Mouse (Mus musculus): ENCODE data around the gene Ube2h. TPM values are rescaled to one million over a fixed set of nuclear protein-coding genes. Genes with fewer than 3 reads are reported as not detected.

The Ube2h gene
- polyA plus RNA-seq, 1 experiment from 2014 or later, result 44.4 TPM

DNA sequence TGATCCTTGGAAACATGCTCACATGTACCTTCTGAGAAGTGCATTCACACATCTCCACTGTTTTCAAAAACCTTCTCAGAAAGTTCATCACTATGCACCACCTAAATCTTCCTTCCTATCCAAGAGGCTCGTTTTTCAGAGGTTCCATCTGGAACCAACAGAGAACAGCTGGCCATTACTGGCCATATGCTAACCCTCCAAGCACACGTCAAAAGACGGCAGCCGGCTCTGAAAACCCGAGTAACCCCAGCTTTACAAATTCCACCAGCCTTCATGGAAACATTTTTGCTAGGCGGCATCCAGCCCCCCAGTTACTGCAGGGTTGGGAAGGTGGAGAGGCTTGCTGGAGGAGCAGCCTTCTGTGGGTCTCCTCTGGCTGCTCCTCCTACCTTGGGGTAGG is 122.3 kb downstream of the Ube2h start:
- Histone ChIP-seq H3K36me3 (no peaks in the 10 kb centered on the region), H3K4me1 (peaks cover 22% of the 10 kb centered on the region), H3K9me3 (no peaks in the 10 kb centered on the region), H3K27ac (no peak overlapping the region), H3K27me3 (peaks cover 48% of the 10 kb centered on the region), H3K4me3 (no peak overlapping the region), H3K4me2 (no peak overlapping the region), H3K9ac (no peak overlapping the region)
- 40% methylated on average over 6 of the region's 6 CpGs for WGBS
- no peak for ATAC-seq (ENCODE audit: insufficient number of reproducible peaks, insufficient read depth, low FRiP score, low TSS enrichment, low read depth)

DNA sequence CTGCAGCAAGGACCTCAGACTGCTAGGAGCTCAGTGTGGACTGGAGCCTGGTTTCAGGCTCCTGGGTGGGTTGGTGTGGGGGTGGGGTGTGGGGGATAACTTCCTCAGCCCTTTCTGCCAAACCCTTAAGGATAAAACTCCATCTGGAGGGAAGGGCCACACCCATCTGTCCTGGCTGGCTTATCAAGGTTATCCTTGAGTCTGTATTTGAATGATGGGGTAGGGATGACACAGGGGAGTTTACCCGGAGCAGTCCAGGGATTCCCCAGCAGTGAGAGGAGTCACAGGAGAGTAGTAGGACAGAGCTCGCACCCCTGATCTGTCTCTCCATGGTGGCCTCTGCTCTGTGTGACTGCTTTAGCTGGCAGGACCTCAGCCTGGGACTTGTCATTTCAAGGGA is 124.0 kb downstream of the Ube2h start:
- ATAC-seq (ENCODE audit: insufficient number of reproducible peaks, insufficient read depth, low FRiP score, low TSS enrichment, low read depth), result no peak
- H3K9ac ChIP-seq, result no peak overlapping the region
- 20% methylated on average over 2 of the region's 2 CpGs for WGBS
- H3K9me3 ChIP-seq, result no peaks in the 10 kb centered on the region
- H3K4me3 ChIP-seq, result no peak overlapping the region
- peaks cover 65% of the 10 kb centered on the region for H3K27me3 ChIP-seq
- H3K36me3 ChIP-seq, result no peaks in the 10 kb centered on the region
- no peak overlapping the region for H3K4me2 ChIP-seq
- no peak overlapping the region for H3K27ac ChIP-seq
- H3K4me1 ChIP-seq, result peaks cover 37% of the 10 kb centered on the region

DNA sequence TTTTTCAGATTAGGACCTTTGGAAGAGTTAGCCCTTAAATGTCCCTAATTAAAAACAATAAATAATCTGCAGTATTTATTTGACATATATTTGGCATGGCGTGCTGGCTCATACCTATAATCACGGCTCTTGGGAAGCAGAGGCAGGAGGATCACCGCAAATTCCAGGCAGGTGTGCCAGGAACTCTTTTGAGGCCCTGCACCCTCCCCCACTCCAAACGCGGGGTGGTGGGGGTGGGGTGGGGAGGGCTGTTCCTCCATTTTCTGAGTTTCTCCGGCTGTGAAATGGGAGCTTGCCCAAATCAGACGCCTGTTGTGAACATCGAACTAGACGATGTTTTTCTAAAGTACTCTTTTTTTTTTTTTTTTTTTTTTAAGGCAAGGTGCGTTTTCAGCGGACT is 125.3 kb downstream of the Ube2h start:
- Histone ChIP-seq H3K9me3 (no peaks in the 10 kb centered on the region), H3K4me1 (peaks cover 49% of the 10 kb centered on the region), H3K27me3 (peaks cover 78% of the 10 kb centered on the region), H3K36me3 (no peaks in the 10 kb centered on the region), H3K4me2 (no peak overlapping the region), H3K27ac (no peak overlapping the region), H3K4me3 (no peak overlapping the region), H3K9ac (no peak overlapping the region)
- ATAC-seq (ENCODE audit: insufficient number of reproducible peaks, insufficient read depth, low FRiP score, low TSS enrichment, low read depth), result no peak
- WGBS, result 23% methylated on average over 11 of the region's 11 CpGs

DNA sequence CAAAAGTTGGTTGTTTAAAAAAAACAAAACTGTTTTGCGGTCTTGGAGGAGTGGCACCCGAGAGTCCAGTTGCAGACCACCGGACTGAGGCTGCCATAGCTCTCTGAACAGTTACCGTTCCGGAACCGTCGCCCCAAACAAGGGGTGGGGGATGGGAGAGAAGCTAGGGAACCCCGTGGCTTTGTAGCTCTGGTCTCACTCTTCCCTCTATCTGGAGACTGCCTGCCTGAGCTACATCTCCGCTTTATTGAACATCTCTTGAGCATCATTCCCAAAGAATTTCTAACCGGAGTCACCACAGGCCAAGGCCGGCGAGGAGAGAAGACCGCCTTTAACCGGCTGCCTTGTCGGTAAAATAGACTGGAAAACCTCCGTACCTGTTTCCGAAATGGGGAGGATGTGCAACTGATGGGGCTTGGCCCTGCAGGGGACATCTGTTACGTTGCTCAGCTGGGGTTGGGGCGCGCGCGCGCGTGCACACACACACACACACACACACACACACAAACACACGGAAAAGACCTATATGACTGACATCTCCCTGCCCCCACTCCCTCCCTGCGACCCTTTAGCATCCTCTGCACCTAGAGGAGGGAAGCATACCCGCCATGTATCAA is 126.2 kb downstream of the Ube2h start:
- Histone ChIP-seq H3K36me3 (no peaks in the 10 kb centered on the region), H3K9ac (no peak overlapping the region), H3K4me2 (peak overlapping the region; percentile 36), H3K27ac (no peak overlapping the region), H3K27me3 (peaks cover 87% of the 10 kb centered on the region), H3K9me3 (no peaks in the 10 kb centered on the region), H3K4me3 (peak overlapping the region; percentile 10; the same call in 1 of the 2 replicates), H3K4me1 (peaks cover 58% of the 10 kb centered on the region)
- ATAC-seq (ENCODE audit: insufficient number of reproducible peaks, insufficient read depth, low FRiP score, low TSS enrichment, low read depth), result no peak
- 2% methylated on average over 27 of the region's 27 CpGs for WGBS

DNA sequence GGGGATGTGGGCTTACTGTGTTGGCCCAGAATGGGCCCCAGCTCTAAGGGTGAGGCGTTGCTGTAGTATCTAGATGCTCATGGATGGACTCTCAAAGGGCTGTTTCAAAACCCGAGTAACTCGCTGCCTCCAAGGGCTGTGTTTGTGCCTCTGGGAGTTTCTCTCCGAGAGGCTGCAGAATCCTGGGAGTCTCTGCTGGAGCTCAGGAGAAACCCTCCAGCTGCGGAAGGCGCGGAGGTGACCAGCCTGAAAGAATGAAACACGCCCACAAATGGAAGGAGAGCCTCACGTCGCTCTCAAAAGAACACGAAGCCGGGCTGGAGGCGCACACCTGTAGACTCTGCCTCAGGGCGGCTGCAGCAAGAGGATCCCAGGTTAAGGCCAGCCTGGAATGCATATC is 127.0 kb downstream of the Ube2h start:
- no peak overlapping the region for H3K9ac ChIP-seq
- H3K9me3 ChIP-seq, result no peaks in the 10 kb centered on the region
- 2% methylated on average over 14 of the region's 14 CpGs for WGBS
- H3K27ac ChIP-seq, result no peak overlapping the region
- peaks cover 67% of the 10 kb centered on the region for H3K4me1 ChIP-seq
- H3K36me3 ChIP-seq, result no peaks in the 10 kb centered on the region
- no peak for ATAC-seq (ENCODE audit: insufficient number of reproducible peaks, insufficient read depth, low FRiP score, low TSS enrichment, low read depth)
- H3K4me3 ChIP-seq, result no peak overlapping the region
- peaks cover 95% of the 10 kb centered on the region for H3K27me3 ChIP-seq
- 0 out of 2 replicates have a peak overlapping the region, but pooled peaks have one; percentile 7 for H3K4me2 ChIP-seq

DNA sequence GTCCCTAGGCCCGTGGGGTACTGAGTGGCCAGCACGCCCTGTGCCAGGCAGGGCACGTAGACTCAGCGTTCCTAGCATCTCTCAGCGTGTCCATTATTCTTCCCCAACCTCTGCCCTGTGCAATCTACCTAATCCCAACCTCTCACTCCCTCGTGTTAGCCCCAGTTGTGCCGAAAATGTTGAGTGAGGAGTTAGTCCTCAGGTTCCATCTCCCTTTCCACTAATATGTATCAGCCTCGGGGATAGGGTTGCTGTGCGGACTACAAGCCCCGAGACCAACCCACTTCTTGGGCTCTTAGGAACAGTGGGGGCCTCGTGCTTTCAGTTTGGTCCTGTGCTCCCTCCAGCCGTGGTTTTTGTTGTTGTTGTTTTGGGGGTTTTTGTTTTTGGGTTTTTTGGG is 127.8 kb downstream of the Ube2h start:
- H3K27me3 ChIP-seq, result peaks cover 98% of the 10 kb centered on the region
- no peaks in the 10 kb centered on the region for H3K36me3 ChIP-seq
- H3K4me2 ChIP-seq, result peak overlapping the region; percentile 65
- 0 out of 2 replicates have a peak overlapping the region, but pooled peaks have one; percentile 49 for H3K4me3 ChIP-seq
- H3K9me3 ChIP-seq, result no peaks in the 10 kb centered on the region
- no peak for ATAC-seq (ENCODE audit: insufficient number of reproducible peaks, insufficient read depth, low FRiP score, low TSS enrichment, low read depth)
- no peak overlapping the region for H3K27ac ChIP-seq
- peaks cover 74% of the 10 kb centered on the region for H3K4me1 ChIP-seq
- H3K9ac ChIP-seq, result no peak overlapping the region
- WGBS, result 6% methylated on average over 12 of the region's 12 CpGs

DNA sequence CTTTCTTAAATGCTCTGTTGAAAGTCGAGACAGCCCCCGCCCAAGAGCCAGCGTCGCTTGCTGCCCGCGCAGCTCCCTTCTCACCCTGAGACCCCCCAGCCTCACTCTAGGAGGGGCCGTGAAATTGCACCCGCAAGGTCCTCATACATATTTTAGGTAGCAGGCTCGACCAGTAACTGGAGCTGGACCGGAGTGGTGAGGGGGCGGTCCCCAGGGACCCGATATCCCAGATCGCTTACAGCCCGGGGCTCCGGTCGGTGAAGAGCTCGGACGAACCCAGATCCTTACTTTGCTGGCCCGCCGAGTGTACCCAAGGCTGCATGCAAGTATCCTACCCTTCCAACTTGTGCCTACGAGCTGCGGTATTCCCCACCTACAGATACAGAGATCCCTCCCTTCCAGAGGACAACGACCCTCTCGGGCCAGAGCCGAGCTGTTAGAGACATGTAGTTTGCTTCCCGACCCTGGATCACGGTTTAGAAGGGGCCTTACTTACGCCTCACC is 128.4 kb downstream of the Ube2h start:
- Histone ChIP-seq H3K27ac (peak overlapping the region; percentile 82; the same call in 1 of the 2 replicates), H3K36me3 (no peaks in the 10 kb centered on the region), H3K9me3 (no peaks in the 10 kb centered on the region), H3K9ac (no peak overlapping the region), H3K4me1 (peaks cover 79% of the 10 kb centered on the region), H3K27me3 (peaks cover 98% of the 10 kb centered on the region), H3K4me2 (peak overlapping the region; percentile 65), H3K4me3 (peak overlapping the region; percentile 49)
- WGBS, result 1% methylated on average over 28 of the region's 28 CpGs
- ATAC-seq (ENCODE audit: insufficient number of reproducible peaks, insufficient read depth, low FRiP score, low TSS enrichment, low read depth), result no peak

DNA sequence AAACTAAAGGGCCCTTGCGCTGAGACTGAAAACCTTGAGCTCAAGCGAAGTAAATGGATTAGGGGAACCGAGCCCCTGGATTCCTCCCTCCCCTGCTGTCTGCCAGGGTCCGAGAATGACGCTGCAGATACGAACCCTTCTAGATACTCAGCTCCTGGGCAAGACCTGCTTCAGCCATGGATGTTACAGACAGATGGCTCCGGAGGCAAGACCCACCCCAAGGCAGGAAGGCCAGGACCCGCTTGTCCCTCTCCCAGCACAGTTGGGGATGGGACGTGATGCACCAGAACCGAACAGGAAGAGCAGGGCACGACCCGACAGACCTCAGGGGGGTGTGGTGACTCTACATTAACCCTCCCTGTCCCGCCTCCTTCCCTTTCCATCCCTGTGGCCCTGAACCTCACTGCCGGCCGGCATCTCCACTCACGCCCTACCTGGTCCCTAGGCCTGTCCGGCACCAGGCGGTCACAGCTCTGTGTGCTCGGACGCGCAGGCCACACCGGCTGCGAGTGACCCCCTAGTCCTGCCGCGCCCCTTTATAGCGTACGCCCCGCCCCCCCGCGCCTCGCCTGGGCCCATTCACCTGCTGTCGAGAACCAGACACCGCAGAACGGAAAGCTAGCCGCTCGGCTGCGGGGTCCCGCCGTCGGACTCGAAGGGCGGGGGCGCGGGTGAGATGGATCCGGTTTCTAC is 129.0 kb downstream of the Ube2h start:
- peaks cover 79% of the 10 kb centered on the region for H3K4me1 ChIP-seq

DNA sequence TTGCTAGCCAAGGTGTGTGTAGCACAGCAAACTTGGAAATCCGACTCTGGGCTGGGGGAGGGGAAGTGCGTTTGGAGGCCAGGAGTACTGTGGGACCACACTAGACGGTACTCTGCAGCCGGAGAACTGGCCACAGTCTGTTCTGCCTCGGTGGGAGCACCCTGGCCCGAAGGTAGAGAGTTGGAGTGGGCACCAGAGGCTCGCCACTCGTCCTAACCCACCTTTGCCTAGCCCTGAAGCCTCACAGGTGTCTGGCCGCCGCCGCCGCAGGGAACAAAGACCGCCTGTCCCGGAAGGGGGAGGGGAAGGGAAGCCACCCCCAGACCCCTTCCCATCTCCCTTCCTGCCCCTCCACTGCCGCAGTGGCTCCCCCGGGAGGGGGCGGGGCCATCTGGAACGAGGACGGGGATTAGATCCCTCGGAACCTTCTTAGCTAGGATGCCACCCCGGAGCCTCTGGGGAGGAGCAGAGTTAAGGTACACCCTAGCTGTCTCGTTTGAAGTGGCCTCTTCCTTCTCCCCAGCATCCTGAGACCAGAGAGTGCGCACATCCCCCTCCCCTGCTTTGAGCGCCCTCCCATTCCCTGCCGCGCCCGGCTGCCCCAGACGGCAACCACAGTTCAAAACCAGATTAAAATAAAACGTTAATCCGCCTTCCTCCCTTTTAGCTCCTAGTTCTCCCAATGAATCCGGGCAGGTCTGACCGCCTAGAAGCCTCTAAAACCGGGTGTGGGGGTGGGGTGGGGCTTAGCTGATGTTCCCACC is 129.7 kb downstream of the Ube2h start:
- H3K9me3 ChIP-seq, result no peaks in the 10 kb centered on the region
- H3K27me3 ChIP-seq, result peaks cover 98% of the 10 kb centered on the region
- peak overlapping the region; percentile 71 for H3K9ac ChIP-seq
- H3K27ac ChIP-seq, result peak overlapping the region; percentile 82
- WGBS, result 1% methylated on average over 33 of the region's 33 CpGs
- peak overlapping the region; percentile 49 for H3K4me3 ChIP-seq
- ATAC-seq (ENCODE audit: insufficient number of reproducible peaks, insufficient read depth, low FRiP score, low TSS enrichment, low read depth), result 0 out of 2 replicates have a peak, but pooled peaks have one; percentile 17
- peak overlapping the region; percentile 65 for H3K4me2 ChIP-seq
- H3K36me3 ChIP-seq, result no peaks in the 10 kb centered on the region
- H3K4me1 ChIP-seq, result peaks cover 77% of the 10 kb centered on the region

More for the DNA sequence above, 129.0 kb downstream of the Ube2h start:
- no peak overlapping the region for H3K9ac ChIP-seq
- no peaks in the 10 kb centered on the region for H3K36me3 ChIP-seq
- peak overlapping the region; percentile 82 for H3K27ac ChIP-seq
- H3K9me3 ChIP-seq, result no peaks in the 10 kb centered on the region
- peak overlapping the region; percentile 49 for H3K4me3 ChIP-seq
- WGBS, result under 1% methylated on average over 45 of the region's 45 CpGs
- ATAC-seq (ENCODE audit: insufficient number of reproducible peaks, insufficient read depth, low FRiP score, low TSS enrichment, low read depth), result no peak
- peak overlapping the region; percentile 65 for H3K4me2 ChIP-seq
- peaks cover 98% of the 10 kb centered on the region for H3K27me3 ChIP-seq

DNA sequence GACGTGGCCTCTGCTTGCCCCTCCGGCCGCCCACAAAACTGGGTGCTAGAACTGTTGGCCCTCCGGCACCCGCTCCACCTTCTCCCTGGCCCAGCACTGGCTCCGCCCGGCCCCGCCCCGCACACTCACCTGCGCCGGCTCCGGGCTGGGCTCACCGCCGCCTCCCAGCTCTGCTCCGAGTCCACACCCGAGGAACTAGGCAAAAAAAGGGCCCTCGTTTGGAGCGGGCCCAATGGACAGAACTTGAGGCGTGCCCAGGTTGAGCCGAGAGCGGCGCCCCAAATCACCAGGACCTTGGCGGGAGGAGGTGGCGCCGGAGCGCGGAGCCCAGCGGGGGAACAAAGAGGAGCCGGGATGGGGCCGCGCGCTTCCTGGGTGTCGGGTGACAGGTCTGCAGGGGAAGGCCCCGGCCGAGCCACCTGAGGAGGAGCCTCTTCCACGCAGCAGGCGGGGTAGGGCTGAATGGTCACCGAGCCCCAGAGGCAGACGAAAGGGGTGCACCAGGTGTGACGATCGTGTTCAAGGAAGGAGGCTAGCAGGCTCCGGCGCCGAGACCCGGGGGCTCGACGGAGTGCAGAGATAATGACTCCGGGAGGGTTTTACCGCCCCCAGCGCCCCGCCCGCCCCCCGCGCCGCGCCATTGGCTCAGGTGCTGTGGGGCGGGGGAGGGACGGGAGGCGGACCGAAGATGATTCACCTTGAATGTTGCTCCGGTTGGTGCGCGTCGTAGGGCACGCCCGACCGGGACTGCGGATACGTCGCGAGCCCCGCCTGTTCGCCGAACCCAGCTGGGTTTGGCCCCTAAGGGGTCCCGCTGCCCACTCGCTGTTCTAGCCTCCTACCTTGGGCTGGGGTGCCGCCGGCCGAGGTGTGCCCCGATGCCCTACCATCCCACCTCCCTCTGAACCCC is 130.5 kb downstream of the Ube2h start:
- peaks cover 81% of the 10 kb centered on the region for H3K4me1 ChIP-seq
- H3K9me3 ChIP-seq, result no peaks in the 10 kb centered on the region
- WGBS, result under 1% methylated on average over 80 of the region's 80 CpGs
- ATAC-seq (ENCODE audit: insufficient number of reproducible peaks, insufficient read depth, low FRiP score, low TSS enrichment, low read depth), result peak; percentile 44
- H3K27ac ChIP-seq, result peak overlapping the region; percentile 82
- H3K4me3 ChIP-seq, result peak overlapping the region; percentile 49
- H3K9ac ChIP-seq, result peak overlapping the region; percentile 71
- H3K36me3 ChIP-seq, result no peaks in the 10 kb centered on the region
- H3K4me2 ChIP-seq, result peak overlapping the region; percentile 65
- peaks cover 90% of the 10 kb centered on the region for H3K27me3 ChIP-seq
